Mouse (Mus musculus): Measurements from ENCODE around the gene Adrb1.

- TF ChIP-seq CTCF (IDR thresholded peaks at IDR 0.05; ENCODE audit: control insufficient read depth, insufficient read depth, low read length) (no peak), POLR2A (IDR thresholded peaks at IDR 0.05; ENCODE audit: borderline replicate concordance, control insufficient read depth, low read depth, low read length) (no peak)
Measured at GRCm38 (mm10) chr19:56688661-56689335, 33.2 kb upstream of the Adrb1 start.

All from bone marrow, adult 2 months (tissue).